Mouse (Mus musculus) stomach, embryonic 16.5 days (tissue): ENCODE measurements around the gene Ppm1l. TPM values are rescaled to one million over a fixed set of nuclear protein-coding genes. Genes with fewer than 3 reads are reported as not detected.

Experiments
- ATAC-seq: fragments of 200-750 bp; cut with Nextera tagmentation; 2 replicates; pipeline ENCODE4 v1.8.0; 2017; ENCODE audit warnings: moderate number of reproducible peaks, moderate TSS enrichment; ENCODE audit not compliant: insufficient read depth, low FRiP score
- H3K27ac ChIP-seq: fragments of 300-500 bp; sonication (generic); 2 replicates; pipeline ENCODE4 v1.5.1; 2014; ENCODE audit warnings: low read length
- H3K27me3 ChIP-seq: fragments of 300-500 bp; sonication (generic); 2 replicates; pipeline ENCODE4 v1.6.1; 2014; ENCODE audit warnings: low read length, control low read depth, mixed read lengths; ENCODE audit not compliant: control insufficient read depth, insufficient read depth
- H3K36me3 ChIP-seq: fragments of 300-500 bp; sonication (generic); 2 replicates; pipeline ENCODE4 v1.6.1; 2014; ENCODE audit warnings: low read length; ENCODE audit not compliant: control insufficient read depth, insufficient read depth
- H3K4me1 ChIP-seq: fragments of 300-500 bp; sonication (generic); 2 replicates; pipeline ENCODE4 v1.6.1; 2014; ENCODE audit warnings: low read length, control low read depth, mixed read lengths; ENCODE audit not compliant: control insufficient read depth, insufficient read depth
- H3K4me2 ChIP-seq: fragments of 300-500 bp; sonication (generic); 2 replicates; pipeline ENCODE4 v1.6.1; 2014; ENCODE audit warnings: low read depth, low read length, mixed read lengths
- H3K4me3 ChIP-seq: fragments of 300-500 bp; sonication (generic); replicated peaks from 2 replicates; pipeline ENCODE4 v1.5.1; 2014; ENCODE audit warnings: mild to moderate bottlenecking, low read length
- H3K9ac ChIP-seq: fragments of 300-500 bp; sonication (generic); 2 replicates; pipeline ENCODE4 v1.6.1; 2014; ENCODE audit warnings: low read length
- H3K9me3 ChIP-seq: fragments of 300-500 bp; sonication (generic); replicated peaks from 2 replicates; pipeline ENCODE4 v1.6.1; 2016; ENCODE audit warnings: low read length, control low read depth; ENCODE audit not compliant: control insufficient read depth
- WGBS: fragments of 180-500 bp; shearing (Covaris S2); extraction: QIAGEN DNeasy Blood & Tissue Kit; methylation state at CpG from one replicate; pipeline ENCODE4 v1.1.7; 2014; 5-methylcytosine and 5-hydroxymethylcytosine counted together
- polyA plus RNA-seq: library from polyadenylated mRNA; unstranded; fragments of >200 nt; fragmentation: Nextera tagmentation; extraction: Ambion mirVana; gene quantifications from 2 replicates; pipeline ENCODE4 v1.2.1, GENCODE M21; 2015

The Ppm1l gene
- polyA plus RNA-seq, 1 experiment from 2014 or later = 7.3 TPM

DNA sequence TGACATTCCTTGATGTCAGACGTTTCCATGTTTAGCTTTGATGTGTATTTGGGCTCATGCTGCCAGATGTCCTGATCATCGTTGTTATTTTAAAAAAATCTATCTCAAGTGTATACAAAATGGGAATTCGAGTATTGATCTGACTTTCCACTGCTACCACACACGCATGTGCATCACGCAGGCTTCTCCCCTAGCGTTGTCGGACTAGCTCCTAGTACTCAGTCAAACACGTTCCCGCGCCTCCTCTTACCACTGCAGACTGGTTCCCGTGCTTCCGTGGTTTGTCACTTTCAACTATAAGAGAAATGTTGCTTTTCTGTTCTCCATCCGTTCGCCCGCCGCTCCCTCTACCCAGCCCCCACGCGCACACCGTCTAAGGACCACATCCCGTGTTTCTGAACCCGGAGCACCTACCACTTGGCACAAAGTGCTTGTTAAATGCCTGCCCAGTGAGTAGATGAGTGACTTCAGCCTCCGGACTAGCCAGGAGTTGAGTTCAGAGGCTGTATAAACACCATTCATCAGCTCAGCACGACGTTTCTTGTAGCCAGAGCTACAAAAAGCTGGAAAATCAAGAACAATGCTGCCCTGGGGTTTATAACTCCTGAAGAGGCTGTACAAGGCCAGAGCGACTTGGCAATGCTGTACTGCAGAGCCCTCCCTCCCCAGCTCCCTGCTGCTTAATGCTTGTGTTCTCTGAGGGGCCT, 219.4 kb downstream of the Ppm1l start:
- WGBS = 38% methylated on average over 25 of the region's 25 CpGs
- peak overlapping the region; percentile 43; the same call in 1 of the 2 replicates for H3K9ac ChIP-seq

DNA sequence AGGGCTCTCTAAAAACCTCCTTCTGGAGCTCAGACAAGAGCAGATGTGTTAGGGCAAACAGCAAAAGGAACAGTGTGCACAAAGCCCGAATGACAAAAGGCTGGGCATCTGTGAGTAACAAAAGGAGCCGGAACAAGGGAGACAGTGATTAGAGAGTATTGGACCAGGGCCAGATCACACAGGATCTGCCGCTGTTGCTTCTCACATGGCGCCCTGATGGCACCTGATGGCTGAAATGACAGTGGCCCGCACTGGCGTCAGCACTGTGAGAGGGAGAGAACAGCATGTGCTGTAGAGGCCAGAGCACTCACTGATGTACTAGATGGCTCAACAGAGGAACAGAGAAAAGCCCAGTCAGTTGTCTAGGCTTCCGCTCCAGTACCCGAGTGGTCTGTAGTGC, 226.3 kb downstream of the Ppm1l start:
- Histone ChIP-seq H3K9ac (no peak overlapping the region), H3K27me3 (no peaks in the 10 kb centered on the region), H3K36me3 (no peaks in the 10 kb centered on the region), H3K4me1 (no peaks in the 10 kb centered on the region), H3K9me3 (no peaks in the 10 kb centered on the region), H3K27ac (no peak overlapping the region), H3K4me3 (no peak overlapping the region), H3K4me2 (no peak overlapping the region)
- WGBS = 80% methylated on average over 8 of the region's 8 CpGs
- ATAC-seq = no peak

More for the DNA sequence above, 219.4 kb downstream of the Ppm1l start:
- ATAC-seq = peak; percentile 42
- Histone ChIP-seq H3K9me3 (no peaks in the 10 kb centered on the region), H3K27ac (peak overlapping the region; percentile 61), H3K4me2 (no peak overlapping the region), H3K4me3 (no peak overlapping the region), H3K4me1 (no peaks in the 10 kb centered on the region; the same call in none of the 2 replicates), H3K36me3 (no peaks in the 10 kb centered on the region), H3K27me3 (no peaks in the 10 kb centered on the region)

DNA sequence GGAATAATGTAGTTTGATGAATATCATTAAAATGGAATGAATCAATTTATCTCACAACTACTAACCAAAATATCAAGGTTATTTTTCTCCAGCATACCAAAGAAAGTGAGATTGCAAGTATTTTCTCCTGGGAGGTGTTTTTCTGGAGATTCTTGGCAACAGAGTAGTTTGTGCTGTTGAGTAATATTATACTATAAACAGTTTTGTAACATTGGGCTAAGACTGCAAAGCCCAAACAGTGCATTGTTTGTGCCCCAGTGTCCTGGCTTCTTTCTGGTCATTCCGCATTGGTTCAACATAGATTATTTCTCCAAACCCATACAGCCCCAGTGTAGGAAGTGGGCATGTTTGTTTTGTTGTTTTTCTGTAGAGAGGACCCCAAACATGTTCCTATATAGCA, 227.1 kb downstream of the Ppm1l start:
- no peaks in the 10 kb centered on the region for H3K9me3 ChIP-seq
- no peak overlapping the region for H3K4me3 ChIP-seq
- no peak overlapping the region for H3K4me2 ChIP-seq
- no peak overlapping the region for H3K27ac ChIP-seq
- H3K36me3 ChIP-seq = no peaks in the 10 kb centered on the region
- 94% methylated on average over 1 of the region's 1 CpGs for WGBS
- H3K4me1 ChIP-seq = no peaks in the 10 kb centered on the region
- ATAC-seq = no peak
- no peak overlapping the region for H3K9ac ChIP-seq
- H3K27me3 ChIP-seq = no peaks in the 10 kb centered on the region

DNA sequence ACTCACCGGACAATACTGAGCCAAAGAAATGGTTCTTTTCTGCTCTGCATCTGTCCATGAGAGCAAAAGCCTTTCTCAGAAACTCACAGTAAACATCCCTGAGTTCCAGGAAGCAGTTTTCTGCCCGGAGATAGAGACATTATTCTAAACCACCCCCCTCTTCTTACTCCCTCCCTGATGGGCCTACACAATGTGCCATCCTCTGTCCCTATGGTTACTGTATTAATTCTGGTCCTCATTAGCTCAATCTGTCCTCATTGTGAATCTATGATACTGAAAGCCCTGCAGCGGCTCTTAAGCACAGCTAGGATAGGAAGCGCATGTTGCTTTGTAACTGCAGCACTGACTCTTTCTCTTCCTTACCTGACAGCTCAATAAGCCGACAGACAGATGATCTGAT, 228.4 kb downstream of the Ppm1l start:
- Histone ChIP-seq H3K4me1 (no peaks in the 10 kb centered on the region), H3K36me3 (no peaks in the 10 kb centered on the region), H3K27me3 (no peaks in the 10 kb centered on the region), H3K9ac (no peak overlapping the region), H3K27ac (no peak overlapping the region), H3K9me3 (no peaks in the 10 kb centered on the region), H3K4me2 (no peak overlapping the region), H3K4me3 (no peak overlapping the region)
- ATAC-seq = no peak
- 79% methylated on average over 5 of the region's 5 CpGs for WGBS

DNA sequence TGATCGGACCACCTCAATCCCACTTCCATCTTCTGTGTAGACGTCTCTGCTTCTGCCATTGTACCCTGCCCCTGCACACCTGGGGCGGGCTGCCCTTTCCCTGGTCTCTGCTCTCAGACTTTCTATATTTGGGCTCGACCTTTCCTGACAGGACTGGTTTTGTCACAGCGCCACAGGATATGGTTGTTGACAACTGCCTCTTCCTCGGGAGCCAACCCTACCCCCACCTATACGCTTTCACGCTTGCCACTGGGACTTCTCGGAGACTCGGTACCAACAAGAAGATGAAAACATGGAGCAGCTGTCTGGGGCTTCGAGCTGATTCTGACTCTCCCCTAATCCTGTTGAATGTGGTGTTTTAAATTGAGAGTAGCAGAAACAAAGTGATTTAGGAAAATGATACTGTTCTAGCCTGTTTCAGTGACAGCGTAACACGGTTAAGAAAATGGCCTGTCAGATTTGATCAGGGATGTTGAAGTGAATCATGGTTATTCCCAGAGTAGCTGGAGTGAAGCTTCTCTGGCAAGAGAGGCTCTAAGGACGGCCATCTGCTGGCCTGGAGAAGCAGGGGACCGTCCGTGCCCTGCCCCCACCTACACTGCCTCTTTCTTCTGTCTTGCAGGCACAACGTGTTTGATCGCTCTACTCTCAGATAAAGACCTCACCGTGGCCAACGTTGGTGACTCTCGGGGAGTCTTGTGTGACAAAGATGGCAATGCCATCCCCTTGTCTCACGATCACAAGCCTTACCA, 232.2 kb downstream of the Ppm1l start:
- H3K36me3 ChIP-seq = no peaks in the 10 kb centered on the region
- ATAC-seq = no peak
- no peak overlapping the region for H3K4me3 ChIP-seq
- no peaks in the 10 kb centered on the region for H3K27me3 ChIP-seq
- H3K27ac ChIP-seq = no peak overlapping the region
- no peaks in the 10 kb centered on the region for H3K9me3 ChIP-seq
- H3K4me1 ChIP-seq = no peaks in the 10 kb centered on the region
- 73% methylated on average over 22 of the region's 22 CpGs for WGBS
- no peak overlapping the region for H3K4me2 ChIP-seq
- H3K9ac ChIP-seq = no peak overlapping the region

DNA sequence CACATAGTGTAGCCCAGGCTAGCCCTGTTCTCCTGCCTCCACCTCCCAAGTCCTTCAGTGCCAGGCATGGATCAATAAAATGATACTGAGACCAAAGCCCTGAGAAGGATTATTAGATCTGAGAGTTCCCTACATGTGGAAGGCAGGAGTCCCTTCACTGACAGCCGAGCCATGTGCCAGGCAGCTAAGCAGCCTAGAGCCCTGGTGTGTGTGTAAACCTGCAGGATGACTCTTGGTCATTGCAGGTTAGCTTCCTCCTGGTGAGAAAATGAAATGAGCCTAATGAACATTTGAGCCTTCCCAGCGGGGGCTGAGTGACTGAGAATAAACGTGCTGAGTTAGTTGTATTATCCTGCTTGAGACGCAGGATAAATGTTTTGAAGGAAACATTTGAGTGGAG, 232.9 kb downstream of the Ppm1l start:
- H3K27me3 ChIP-seq = no peaks in the 10 kb centered on the region
- H3K4me1 ChIP-seq = no peaks in the 10 kb centered on the region
- no peak overlapping the region for H3K9ac ChIP-seq
- ATAC-seq = no peak
- H3K4me3 ChIP-seq = no peak overlapping the region
- H3K27ac ChIP-seq = no peak overlapping the region
- H3K9me3 ChIP-seq = no peaks in the 10 kb centered on the region
- 77% methylated on average over 4 of the region's 4 CpGs for WGBS
- H3K36me3 ChIP-seq = no peaks in the 10 kb centered on the region
- H3K4me2 ChIP-seq = no peak overlapping the region

DNA sequence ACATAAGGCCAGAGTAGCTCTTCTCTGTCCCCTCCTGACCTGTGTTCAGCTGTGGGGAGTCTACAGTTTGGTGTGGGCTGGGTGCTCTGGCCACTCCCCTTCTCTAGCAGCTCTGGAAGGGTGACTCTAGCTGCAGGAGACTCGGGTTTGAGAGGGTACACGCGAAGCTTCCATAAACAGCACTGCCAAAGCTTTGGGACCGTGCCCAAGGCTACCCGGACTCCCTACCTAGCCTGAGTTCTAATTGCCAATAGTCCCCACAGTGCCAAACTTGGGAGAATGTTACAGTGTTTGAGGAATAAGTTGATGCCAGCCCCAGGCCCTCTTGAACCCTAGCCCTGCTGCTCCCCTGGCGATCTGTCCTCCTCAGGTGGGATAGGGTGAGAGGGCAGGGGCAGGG, 238.8 kb downstream of the Ppm1l start:
- H3K27ac ChIP-seq = no peak overlapping the region
- ATAC-seq = no peak
- no peaks in the 10 kb centered on the region; the same call in 1 of the 2 replicates for H3K4me1 ChIP-seq
- H3K9me3 ChIP-seq = no peaks in the 10 kb centered on the region
- 78% methylated on average over 6 of the region's 6 CpGs for WGBS
- H3K9ac ChIP-seq = no peak overlapping the region
- H3K27me3 ChIP-seq = no peaks in the 10 kb centered on the region
- H3K4me3 ChIP-seq = no peak overlapping the region
- no peak overlapping the region for H3K4me2 ChIP-seq
- H3K36me3 ChIP-seq = no peaks in the 10 kb centered on the region

DNA sequence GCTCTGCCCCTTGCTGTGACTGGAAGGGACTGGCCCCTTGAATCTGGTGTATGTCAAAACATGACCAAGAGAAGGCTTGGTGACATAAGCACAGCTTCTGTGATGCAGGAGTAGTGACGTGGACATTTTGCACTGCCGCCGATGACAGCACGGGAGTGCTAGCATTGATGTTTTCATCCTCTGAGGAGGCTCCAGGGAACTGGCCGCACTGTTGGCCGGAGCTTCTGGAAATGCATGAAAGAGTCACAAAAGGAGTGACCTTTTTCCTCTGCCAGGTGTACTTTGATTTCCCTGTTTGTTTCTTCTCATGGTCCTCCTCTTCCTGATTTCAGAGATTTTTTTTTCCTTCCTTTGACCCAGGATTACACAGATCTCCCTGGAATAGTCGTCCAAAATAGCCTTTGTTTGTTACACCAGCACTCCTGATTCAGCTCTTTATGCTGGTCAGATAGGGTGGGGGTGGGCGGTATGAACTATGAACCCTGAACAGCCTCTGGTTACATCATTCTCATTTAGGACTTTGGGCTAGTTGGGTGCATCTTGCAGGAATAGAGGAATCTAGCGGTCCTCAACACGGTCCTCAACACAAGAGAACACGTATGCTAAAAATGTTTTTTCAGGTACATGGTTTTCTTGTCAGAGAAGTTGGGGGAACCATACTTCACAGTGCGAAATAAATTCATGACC, 239.6 kb downstream of the Ppm1l start:
- Histone ChIP-seq H3K9ac (no peak overlapping the region), H3K36me3 (no peaks in the 10 kb centered on the region), H3K27ac (no peak overlapping the region), H3K27me3 (no peaks in the 10 kb centered on the region), H3K4me2 (no peak overlapping the region), H3K4me1 (no peaks in the 10 kb centered on the region; the same call in 1 of the 2 replicates), H3K9me3 (no peaks in the 10 kb centered on the region), H3K4me3 (no peak overlapping the region)
- no peak for ATAC-seq
- 78% methylated on average over 12 of the region's 12 CpGs for WGBS
